Mouse (Mus musculus) liver, embryonic 14.5 days (tissue): ENCODE data around the gene Tmem120b. TPM values are rescaled to one million over a fixed set of nuclear protein-coding genes. Genes with fewer than 3 reads are reported as not detected.

Experiments used
- ATAC-seq: fragments of 200-750 bp; cut with Nextera tagmentation; 2 replicates; pipeline ENCODE4 v1.8.0; 2017; ENCODE audit warnings: moderate number of reproducible peaks, mild to moderate bottlenecking, moderate library complexity; ENCODE audit not compliant: insufficient read depth
- DNase-seq, 3 experiments: peaks; one replicate each; pipeline ENCODE4 v3.0.0-alpha.2; 2012 to 2013; ENCODE audit warnings: low read depth in 3 of 3, low spot score in 3 of 3
- H3K27ac ChIP-seq: fragments of 300-500 bp; sonication (generic); 2 replicates; pipeline ENCODE4 v1.5.1; 2014; ENCODE audit warnings: moderate library complexity, mild to moderate bottlenecking, control low read depth, inconsistent platforms
- H3K27me3 ChIP-seq: fragments of 300-500 bp; sonication (generic); 2 replicates; pipeline ENCODE4 v1.6.1; 2014; ENCODE audit warnings: mild to moderate bottlenecking, low read length, moderate library complexity; ENCODE audit not compliant: control insufficient read depth, insufficient read depth
- H3K36me3 ChIP-seq: fragments of 300-500 bp; sonication (generic); replicated peaks from 2 replicates; pipeline ENCODE4 v1.6.1; 2014; ENCODE audit warnings: low read depth; ENCODE audit not compliant: control insufficient read depth, insufficient read depth
- H3K4me1 ChIP-seq, 2 experiments: fragments of 200-500 bp in 1 of 2; fragments of 300-500 bp in 1 of 2; sonication (generic) in 1 of 2; replicated peaks; 2 replicates each; pipeline ENCODE4 v1.6.1; 2012 to 2014; ENCODE audit warnings: antibody characterized with exemption in 1 of 2, inconsistent platforms in 1 of 2, low read length in 1 of 2; ENCODE audit not compliant: control insufficient read depth in 2 of 2, insufficient read depth in 2 of 2
- H3K4me2 ChIP-seq: fragments of 300-500 bp; sonication (generic); 2 replicates; pipeline ENCODE4 v1.6.1; 2014; ENCODE audit warnings: low read depth, mild to moderate bottlenecking, control low read depth, moderate library complexity
- H3K4me3 ChIP-seq, 2 experiments: fragments of 200-500 bp in 1 of 2; fragments of 300-500 bp in 1 of 2; sonication (generic) in 1 of 2; 2 replicates each; pipeline ENCODE4 v1.5.1; 2012 to 2014; ENCODE audit warnings: low read depth in 2 of 2, low read length in 2 of 2, mild to moderate bottlenecking in 2 of 2, control low read depth in 1 of 2, inconsistent platforms in 1 of 2, moderate library complexity in 1 of 2; ENCODE audit not compliant: insufficient read depth in 1 of 2
- H3K9ac ChIP-seq: fragments of 300-500 bp; sonication (generic); replicated peaks from 2 replicates; pipeline ENCODE4 v1.6.1; 2014; ENCODE audit warnings: mild to moderate bottlenecking, control low read depth, moderate library complexity
- H3K9me3 ChIP-seq: fragments of 300-500 bp; sonication (generic); 2 replicates; pipeline ENCODE4 v1.6.1; 2016; ENCODE audit warnings: low read length, mixed read lengths; ENCODE audit not compliant: control insufficient read depth
- CTCF ChIP-seq: IDR thresholded peaks from 2 replicates; pipeline ENCODE4 v1.5.1; 2016; ENCODE audit warnings: antibody characterized with exemption, low read depth, control low read depth
- EP300 ChIP-seq: IDR thresholded peaks from 2 replicates; pipeline ENCODE4 v1.6.1; 2016; ENCODE audit warnings: antibody characterized with exemption, low read depth
- WGBS: fragments of 180-500 bp; shearing (Covaris S2); extraction: QIAGEN DNeasy Blood & Tissue Kit; methylation state at CpG from one replicate; pipeline ENCODE4 v1.1.7; 2014; ENCODE audit not compliant: insufficient replicate concordance; 5-methylcytosine and 5-hydroxymethylcytosine counted together
- polyA plus RNA-seq, 2 experiments: library from polyadenylated mRNA; depleted of rRNA in 1 of 2; stranded (reverse) in 1 of 2; unstranded in 1 of 2; fragments of >200 nt; fragmentation: Nextera tagmentation in 1 of 2; extraction: Ambion mirVana in 1 of 2; gene quantifications; 2 replicates each; pipeline versions ENCODE4 v1.2.1 to v1.2.3; 2012 to 2014

Gene Tmem120b
- polyA plus RNA-seq, 2 experiments = 18.1 to 19.0 TPM

DNA sequence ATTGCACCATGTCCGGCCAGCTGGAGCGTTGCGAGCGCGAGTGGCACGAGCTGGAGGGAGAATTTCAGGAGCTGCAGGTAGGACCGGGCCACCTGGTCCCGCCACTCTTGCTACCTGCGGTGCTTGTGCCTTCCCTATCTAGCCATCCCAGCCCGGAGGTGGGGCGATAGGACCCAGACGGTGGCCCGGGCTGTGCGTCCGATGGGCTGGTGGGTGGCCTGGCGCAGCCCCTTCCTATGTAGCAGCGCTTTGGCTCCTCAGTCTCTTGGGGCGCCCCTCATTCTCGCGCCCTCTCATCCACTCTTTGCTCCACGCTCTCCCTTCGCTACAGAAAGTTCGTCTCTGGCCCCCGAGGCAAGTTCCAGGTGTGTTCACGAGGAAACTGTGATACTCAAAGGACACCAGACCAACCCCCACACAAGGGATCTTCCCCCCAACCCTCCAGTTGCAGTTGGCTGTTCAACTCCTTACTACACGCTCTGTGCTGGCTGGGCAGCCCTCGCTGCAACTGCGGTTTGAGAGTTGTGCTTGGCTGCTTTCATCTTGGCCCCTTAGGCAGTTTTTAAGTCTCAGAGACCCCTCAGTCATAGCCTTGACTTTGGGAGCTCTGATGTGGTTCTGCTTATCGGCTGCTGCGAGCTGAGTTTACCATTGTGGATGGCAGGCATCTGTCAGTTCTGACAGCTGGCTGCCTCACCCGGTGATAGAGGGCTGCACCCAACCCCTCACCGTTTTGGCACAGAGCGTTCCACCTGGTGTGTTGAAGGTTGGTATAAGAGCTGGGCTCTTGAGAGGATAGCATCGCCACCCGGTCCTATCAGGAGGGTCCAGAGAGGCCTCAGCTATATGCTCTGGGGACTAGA, 8.4 kb downstream of the Tmem120b start:
- peak; percentile 79 for ATAC-seq
- peak overlapping the region; percentile 95 for H3K9ac ChIP-seq
- peak overlapping the region; percentile 94 for H3K27ac ChIP-seq
- peak overlapping the region; percentile 72 to 85 for H3K4me3 ChIP-seq
- peak overlapping the region; percentile 85 for H3K4me2 ChIP-seq
- DNase-seq = peak; percentile 50 to 66 (median 59)
- TF ChIP-seq CTCF = no peak
- peak; percentile 72 for TF ChIP-seq EP300
- peaks cover 23 to 24% of the 10 kb centered on the region in 2 experiments for H3K4me1 ChIP-seq
- peaks cover 2% of the 10 kb centered on the region; the same call in 1 of the 2 replicates for H3K9me3 ChIP-seq
- H3K36me3 ChIP-seq = peaks cover 10% of the 10 kb centered on the region
- H3K27me3 ChIP-seq = no peaks in the 10 kb centered on the region
- WGBS = under 1% methylated on average over 35 of the region's 35 CpGs

DNA sequence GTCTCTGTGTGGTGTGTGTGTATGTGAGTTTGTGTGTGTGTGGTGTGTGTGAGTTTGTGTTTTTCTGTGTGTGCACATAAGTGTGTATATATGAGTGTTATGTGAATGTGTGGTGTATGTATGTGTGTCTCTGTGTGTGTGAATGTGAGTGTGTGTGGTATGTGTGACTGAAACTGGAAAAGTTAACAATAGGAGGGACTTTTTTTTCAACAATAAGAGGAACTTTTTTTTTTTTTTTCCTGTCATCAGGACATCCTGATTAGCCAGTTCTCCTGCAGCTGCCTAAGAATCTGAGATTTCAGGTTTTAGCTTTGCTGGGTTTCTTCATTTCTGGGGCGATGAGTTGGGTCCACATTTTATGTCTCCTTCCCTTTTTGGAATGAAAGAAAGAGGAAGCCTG, 11.4 kb downstream of the Tmem120b start:
- 35% methylated on average over 1 of the region's 1 CpGs for WGBS
- H3K9me3 ChIP-seq = peaks cover 2% of the 10 kb centered on the region; the same call in 1 of the 2 replicates
- peaks cover 10% of the 10 kb centered on the region for H3K36me3 ChIP-seq
- H3K9ac ChIP-seq = no peak overlapping the region
- peak overlapping the region; percentile 85 for H3K4me2 ChIP-seq
- no peaks in the 10 kb centered on the region for H3K27me3 ChIP-seq
- no peak overlapping the region for H3K27ac ChIP-seq
- no peak for ATAC-seq
- H3K4me1 ChIP-seq = peaks cover 26 to 33% of the 10 kb centered on the region in 2 experiments
- no peak for TF ChIP-seq EP300
- no peak for TF ChIP-seq CTCF
- DNase-seq = no peak
- H3K4me3 ChIP-seq = no peak overlapping the region

DNA sequence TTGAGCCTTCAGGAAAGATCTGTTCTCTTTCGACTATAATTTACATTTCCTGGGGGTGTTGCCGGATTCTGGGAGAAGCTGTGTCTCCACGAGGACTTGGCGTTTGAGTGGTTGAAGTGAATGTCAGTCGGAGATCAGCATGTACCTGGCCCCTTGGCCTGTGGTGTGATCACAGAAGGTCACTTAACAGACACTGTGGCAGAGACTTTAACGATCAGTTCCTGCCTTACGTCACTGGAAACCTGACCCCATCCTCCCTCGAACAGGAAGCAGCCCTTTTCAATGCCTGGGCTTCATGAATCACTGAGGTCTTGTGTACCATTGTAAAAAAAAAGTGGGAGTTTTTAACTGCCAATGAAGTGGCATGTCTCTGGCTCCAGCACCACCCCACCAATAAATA, 11.8 kb downstream of the Tmem120b start:
- H3K27me3 ChIP-seq = no peaks in the 10 kb centered on the region
- peaks cover 23 to 34% of the 10 kb centered on the region in 2 experiments for H3K4me1 ChIP-seq
- H3K36me3 ChIP-seq = peaks cover 10% of the 10 kb centered on the region
- ATAC-seq (no peak), DNase-seq (no peak)
- H3K9me3 ChIP-seq = peaks cover 2% of the 10 kb centered on the region; the same call in 1 of the 2 replicates
- H3K27ac ChIP-seq = no peak overlapping the region
- H3K4me3 ChIP-seq = no peak overlapping the region
- H3K4me2 ChIP-seq = no peak overlapping the region
- H3K9ac ChIP-seq = no peak overlapping the region
- WGBS = 38% methylated on average over 8 of the region's 8 CpGs
- TF ChIP-seq CTCF (no peak), EP300 (no peak)

DNA sequence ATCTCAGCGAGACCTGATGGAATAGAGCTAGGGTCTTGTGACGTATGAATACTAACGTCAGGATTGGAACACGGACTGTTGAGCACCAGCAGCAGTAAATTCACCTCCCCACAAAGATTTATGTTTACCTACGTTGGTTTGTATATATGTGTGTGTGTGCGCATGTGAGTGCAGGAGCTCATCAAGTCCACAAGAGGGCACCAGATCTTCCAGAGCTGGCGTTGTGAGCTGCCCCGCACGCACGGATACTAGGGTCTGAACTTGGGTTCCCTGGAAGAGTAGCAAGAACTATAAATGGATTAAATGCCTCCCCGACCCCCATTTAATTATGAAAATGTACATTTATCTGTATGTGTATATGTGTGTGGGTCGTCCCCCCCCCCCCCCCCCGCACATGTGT, 12.3 kb downstream of the Tmem120b start:
- H3K4me2 ChIP-seq = no peak overlapping the region
- TF ChIP-seq CTCF (peak; percentile 59), EP300 (no peak)
- peaks cover 18 to 30% of the 10 kb centered on the region in 2 experiments for H3K4me1 ChIP-seq
- no peak overlapping the region for H3K4me3 ChIP-seq
- no peak overlapping the region for H3K27ac ChIP-seq
- no peaks in the 10 kb centered on the region for H3K27me3 ChIP-seq
- peaks cover 10% of the 10 kb centered on the region for H3K36me3 ChIP-seq
- ATAC-seq (no peak), DNase-seq (no peak)
- H3K9ac ChIP-seq = no peak overlapping the region
- peaks cover 2% of the 10 kb centered on the region; the same call in 1 of the 2 replicates for H3K9me3 ChIP-seq
- WGBS = 95% methylated on average over 12 of the region's 13 CpGs

DNA sequence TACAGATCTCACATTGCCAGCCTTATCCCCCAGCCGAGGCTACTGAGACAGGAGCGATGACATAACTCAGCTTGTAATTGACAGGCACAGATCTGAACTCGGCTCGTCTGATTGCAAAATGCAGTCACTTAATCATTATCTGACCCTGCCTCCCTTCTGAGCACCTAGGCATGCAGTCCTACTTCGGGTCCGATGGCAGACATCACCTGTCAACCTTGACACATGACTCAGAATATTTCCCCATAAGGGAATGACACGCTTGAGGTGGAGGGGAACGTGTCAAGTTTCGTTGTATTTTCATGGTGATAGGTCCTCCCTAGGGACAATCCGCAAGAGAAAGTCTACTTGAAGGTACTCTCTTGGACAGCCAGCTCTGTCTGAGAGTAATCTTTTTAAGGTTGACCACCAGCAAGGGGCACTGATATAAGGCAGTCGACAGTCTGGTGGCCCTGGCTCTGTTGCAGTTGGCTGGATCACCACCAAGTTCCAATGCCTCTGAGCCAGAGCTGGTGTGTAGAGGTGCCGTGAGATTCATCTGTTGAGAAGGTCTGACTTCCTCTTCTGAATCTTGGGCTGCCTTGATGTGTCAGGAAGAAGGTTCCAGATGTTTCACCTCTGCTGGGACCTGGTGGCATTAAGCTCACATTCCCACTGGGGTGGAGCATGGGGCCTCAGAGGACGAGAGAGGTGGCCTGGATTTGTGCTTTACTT, 15.3 kb downstream of the Tmem120b start:
- Histone ChIP-seq H3K9ac (no peak overlapping the region), H3K9me3 (peaks cover 2% of the 10 kb centered on the region; the same call in 1 of the 2 replicates), H3K27ac (no peak overlapping the region), H3K27me3 (no peaks in the 10 kb centered on the region), H3K4me3 (no peak overlapping the region), H3K4me2 (no peak overlapping the region), H3K36me3 (peaks cover 10% of the 10 kb centered on the region), H3K4me1 (peaks cover 16 to 18% of the 10 kb centered on the region in 2 experiments; a peak in 3 of 4 replicates)
- DNase-seq (no peak), ATAC-seq (no peak)
- 60% methylated on average over 13 of the region's 13 CpGs for WGBS
- TF ChIP-seq EP300 = no peak
- no peak for TF ChIP-seq CTCF
